Mouse (Mus musculus): ENCODE results near the gene Ralbp1.

Gene Ralbp1

GRCm38 (mm10) chr17:65885697-65886529, at the start of gene Ralbp1:
Gene Ralbp1 (minus strand): TSS chr17:65885798.
- WGBS, result 3% methylated on average over 14 of the region's 14 CpGs

GRCm38 (mm10) chr17:65933741-65934140, 48.1 kb upstream of the Ralbp1 start:
- 99% methylated on average over 2 of the region's 2 CpGs for WGBS

- WGBS, result 55% methylated on average over 6 of the region's 6 CpGs
These were observed 45.9 kb upstream of the Ralbp1 start for GRCm38 (mm10) chr17:65931525-65931924.

GRCm38 (mm10) chr17:65930960-65931359, 45.4 kb upstream of the Ralbp1 start:
- WGBS, result 33% methylated on average over 6 of the region's 6 CpGs

- WGBS, result 84% methylated on average over 7 of the region's 7 CpGs
These were observed 44.7 kb upstream of the Ralbp1 start for GRCm38 (mm10) chr17:65930158-65930826.

- WGBS, result 72% methylated on average over 22 of the region's 22 CpGs
These were observed 43.9 kb upstream of the Ralbp1 start for GRCm38 (mm10) chr17:65929319-65929978.

GRCm38 (mm10) chr17:65927077-65927476, 41.5 kb upstream of the Ralbp1 start:
- 57% methylated on average over 4 of the region's 4 CpGs for WGBS

- WGBS, result 57% methylated on average over 5 of the region's 5 CpGs
These were observed 38.6 kb upstream of the Ralbp1 start for GRCm38 (mm10) chr17:65924218-65924617.

- 86% methylated on average over 6 of the region's 6 CpGs for WGBS
These were observed 36.4 kb upstream of the Ralbp1 start for GRCm38 (mm10) chr17:65921975-65922374.

GRCm38 (mm10) chr17:65919235-65919634, 33.6 kb upstream of the Ralbp1 start:
- 78% methylated on average over 3 of the region's 3 CpGs for WGBS

GRCm38 (mm10) chr17:65916135-65916668, 30.6 kb upstream of the Ralbp1 start:
- WGBS, result 13% methylated on average over 8 of the region's 8 CpGs

- 73% methylated on average over 6 of the region's 6 CpGs for WGBS
These were observed 28.5 kb upstream of the Ralbp1 start for GRCm38 (mm10) chr17:65914083-65914482.

GRCm38 (mm10) chr17:65912202-65912601, 26.6 kb upstream of the Ralbp1 start:
- WGBS, result 97% methylated on average over 2 of the region's 2 CpGs

GRCm38 (mm10) chr17:65911285-65912069, 25.9 kb upstream of the Ralbp1 start:
- 84% methylated on average over 15 of the region's 15 CpGs for WGBS

GRCm38 (mm10) chr17:65906895-65907401, 21.4 kb upstream of the Ralbp1 start:
- WGBS, result 56% methylated on average over 11 of the region's 11 CpGs

- 49% methylated on average over 12 of the region's 12 CpGs for WGBS
These were observed 20.8 kb upstream of the Ralbp1 start for GRCm38 (mm10) chr17:65906313-65906894.

GRCm38 (mm10) chr17:65905241-65905640, 19.6 kb upstream of the Ralbp1 start:
- 86% methylated on average over 14 of the region's 14 CpGs for WGBS

- 64% methylated on average over 8 of the region's 8 CpGs for WGBS
These were observed 18.2 kb upstream of the Ralbp1 start for GRCm38 (mm10) chr17:65903826-65904225.

GRCm38 (mm10) chr17:65903011-65903410, 17.4 kb upstream of the Ralbp1 start:
- 100% methylated on average over 1 of the region's 1 CpGs for WGBS

GRCm38 (mm10) chr17:65902281-65902680, 16.7 kb upstream of the Ralbp1 start:
- WGBS, result 54% methylated on average over 6 of the region's 6 CpGs

GRCm38 (mm10) chr17:65896016-65896415, 10.4 kb upstream of the Ralbp1 start:
- 82% methylated on average over 3 of the region's 3 CpGs for WGBS
